Mouse (Mus musculus) hindlimb bud, embryonic 11.5 days (tissue): ENCODE results near the gene Il12rb2.
A peak's percentile ranks its signal among the peaks of the same experiment; 100 is the strongest.

Experiments
- DNase-seq: peaks from one replicate; pipeline ENCODE4 v3.0.0-alpha.2; 2012; ENCODE audit warnings: low read depth, low spot score; ENCODE audit errors: extremely low spot score

The Il12rb2 gene

GRCm38 (mm10) chr6:67375982-67376391 lies at the start of gene Il12rb2:
TSS of gene Il12rb2 (minus strand) at chr6:67376188.
- DNase-seq, result no peak

GRCm38 (mm10) chr6:67421761-67422160 lies 45.8 kb upstream of the Il12rb2 start:
- no peak for DNase-seq

- no peak for DNase-seq
Measured at GRCm38 (mm10) chr6:67416557-67416956, 40.6 kb upstream of the Il12rb2 start.

- no peak for DNase-seq
Measured at GRCm38 (mm10) chr6:67415276-67415675, 39.3 kb upstream of the Il12rb2 start.

- DNase-seq, result no peak
Measured at GRCm38 (mm10) chr6:67413378-67413777, 37.4 kb upstream of the Il12rb2 start.

- DNase-seq, result no peak
Measured at GRCm38 (mm10) chr6:67405281-67405682, 29.3 kb upstream of the Il12rb2 start.

GRCm38 (mm10) chr6:67399551-67399950 lies 23.6 kb upstream of the Il12rb2 start:
- DNase-seq, result no peak

- DNase-seq, result no peak
Measured at GRCm38 (mm10) chr6:67365785-67366184, 10.2 kb downstream of the Il12rb2 start.

GRCm38 (mm10) chr6:67348065-67348464 lies 27.9 kb downstream of the Il12rb2 start:
- no peak for DNase-seq

GRCm38 (mm10) chr6:67339494-67339893 lies 36.5 kb downstream of the Il12rb2 start:
- no peak for DNase-seq

GRCm38 (mm10) chr6:67337943-67338342 lies 38.0 kb downstream of the Il12rb2 start:
- no peak for DNase-seq

- DNase-seq, result no peak
Measured at GRCm38 (mm10) chr6:67323788-67324187, 52.2 kb downstream of the Il12rb2 start.

- DNase-seq, result peak; percentile 18
Measured at GRCm38 (mm10) chr6:67318451-67318850, 57.5 kb downstream of the Il12rb2 start.

- no peak for DNase-seq
Measured at GRCm38 (mm10) chr6:67317827-67318338, 58.1 kb downstream of the Il12rb2 start.

GRCm38 (mm10) chr6:67317068-67317467 lies 58.9 kb downstream of the Il12rb2 start:
- DNase-seq, result no peak

- DNase-seq, result no peak
Measured at GRCm38 (mm10) chr6:67314697-67315096, 61.3 kb downstream of the Il12rb2 start.

GRCm38 (mm10) chr6:67309752-67310151 lies 66.2 kb downstream of the Il12rb2 start:
- no peak for DNase-seq

GRCm38 (mm10) chr6:67308994-67309393 lies 67.0 kb downstream of the Il12rb2 start:
- DNase-seq, result no peak

- DNase-seq, result no peak
Measured at GRCm38 (mm10) chr6:67303210-67303609, 72.8 kb downstream of the Il12rb2 start.

- DNase-seq, result no peak
Measured at GRCm38 (mm10) chr6:67302471-67302870, 73.5 kb downstream of the Il12rb2 start.

GRCm38 (mm10) chr6:67301230-67301629 lies 74.8 kb downstream of the Il12rb2 start:
- no peak for DNase-seq

GRCm38 (mm10) chr6:67300710-67301163 lies 75.3 kb downstream of the Il12rb2 start:
- no peak for DNase-seq

GRCm38 (mm10) chr6:67300300-67300699 lies 75.7 kb downstream of the Il12rb2 start:
- DNase-seq, result no peak
